Mouse (Mus musculus) neural tube, embryonic 10.5 days (tissue): ENCODE data around the gene Tnfsf14.
A peak's percentile ranks its signal among the peaks of the same experiment; 100 is the strongest.

Experiments used
- DNase-seq: peaks from one replicate; pipeline ENCODE4 v3.0.0-alpha.2; 2017; ENCODE audit warnings: low spot score; ENCODE audit errors: extremely low spot score

Tnfsf14 gene

DNA sequence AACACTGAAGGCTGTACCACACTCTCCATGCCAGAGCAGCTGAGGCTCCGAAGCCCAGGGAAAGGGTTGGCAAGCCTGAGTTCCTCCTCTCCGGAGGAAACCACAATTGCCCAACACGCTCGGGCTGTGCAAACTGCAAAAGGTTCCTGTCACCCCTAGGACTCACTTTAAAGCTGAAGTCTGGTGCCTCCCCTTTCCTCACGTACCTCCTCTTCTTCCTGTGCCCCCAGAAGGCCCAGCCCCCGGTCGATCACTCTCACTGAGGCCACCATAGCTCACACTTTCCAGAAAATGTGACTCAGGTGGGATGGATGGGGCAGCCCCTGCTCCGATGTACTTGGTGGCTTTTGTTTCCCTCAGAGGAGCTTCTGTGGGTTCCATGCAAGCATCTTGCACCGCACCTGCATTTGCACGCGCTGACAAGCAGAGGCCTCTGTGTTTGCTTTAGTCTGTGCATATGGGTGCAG, at the start of gene Tnfsf14:
TSS of gene Tnfsf14 (minus strand) at position 137 of the 467 bp plus-strand sequence.
- DNase-seq = no peak

DNA sequence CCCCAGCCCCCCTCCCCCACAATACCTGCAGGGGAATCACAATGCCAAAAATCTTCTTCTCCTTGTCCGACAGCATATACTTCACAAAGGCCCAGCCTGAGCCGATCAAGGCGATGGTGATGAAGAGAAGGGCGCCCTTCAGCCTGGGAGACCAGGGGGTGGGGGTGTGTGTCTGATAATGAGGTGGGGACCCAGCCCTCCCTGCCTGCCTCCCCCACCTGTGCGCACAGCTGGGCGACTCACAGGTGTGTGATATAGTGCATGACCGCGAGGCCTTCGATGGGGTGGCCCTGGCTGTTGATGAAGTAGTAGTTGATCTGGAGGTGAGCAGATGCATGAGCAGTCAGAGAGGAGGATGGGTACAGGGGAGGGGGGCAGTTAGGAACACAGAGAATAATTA, 43.2 kb upstream of the Tnfsf14 start:
- DNase-seq = no peak

DNA sequence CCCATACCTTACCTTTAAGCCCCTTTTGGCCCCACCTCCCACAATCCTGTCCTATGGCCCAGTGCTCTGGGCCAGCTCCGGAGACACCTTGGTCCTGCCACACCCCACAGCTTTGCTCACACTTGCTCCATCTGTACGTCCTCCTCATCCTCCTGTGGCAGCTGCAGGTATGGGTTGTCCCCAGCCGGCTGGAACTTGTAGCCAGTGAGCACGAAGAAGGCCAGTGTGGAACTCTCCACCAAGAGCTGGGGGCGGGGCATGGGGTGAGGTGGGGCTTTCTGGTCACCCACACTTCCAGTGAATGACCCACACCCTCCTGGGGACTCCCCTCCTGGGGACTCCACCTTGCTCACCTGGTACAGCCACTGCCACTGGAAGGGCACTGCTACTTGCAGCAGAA, 41.8 kb upstream of the Tnfsf14 start:
- DNase-seq = no peak

DNA sequence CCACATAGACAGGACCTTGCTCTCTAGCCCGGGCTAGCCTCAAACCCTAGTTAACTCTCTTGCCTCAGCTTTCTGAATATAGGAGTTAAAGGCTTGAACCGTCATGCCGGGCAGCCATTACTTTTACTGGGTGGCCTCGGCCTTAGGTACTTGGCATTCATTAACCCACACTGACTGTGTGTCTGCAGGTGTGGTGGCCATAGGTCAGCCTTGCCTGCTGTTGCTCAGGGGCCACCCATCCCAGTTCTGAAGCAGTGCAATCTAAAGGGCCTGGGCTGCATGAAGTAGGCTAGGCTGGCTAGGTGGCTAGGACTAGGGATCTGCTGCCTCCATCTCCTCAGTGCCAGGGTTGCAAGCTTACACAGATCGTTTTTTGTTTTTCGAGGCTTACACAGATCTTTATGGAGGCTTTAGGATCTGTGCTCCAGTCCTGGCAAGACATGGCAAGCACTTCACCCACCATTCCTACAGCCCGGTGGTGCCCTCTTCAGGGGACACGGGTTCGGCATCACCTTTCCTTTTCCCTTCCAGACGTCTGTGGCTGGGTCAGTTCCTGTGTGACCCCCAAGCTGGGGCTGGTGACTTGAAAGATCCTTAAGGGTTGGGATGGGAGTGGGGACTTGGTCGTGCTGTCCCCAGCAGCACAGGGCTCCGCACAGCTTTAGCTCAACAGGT, 40.4 kb upstream of the Tnfsf14 start:
- no peak for DNase-seq

DNA sequence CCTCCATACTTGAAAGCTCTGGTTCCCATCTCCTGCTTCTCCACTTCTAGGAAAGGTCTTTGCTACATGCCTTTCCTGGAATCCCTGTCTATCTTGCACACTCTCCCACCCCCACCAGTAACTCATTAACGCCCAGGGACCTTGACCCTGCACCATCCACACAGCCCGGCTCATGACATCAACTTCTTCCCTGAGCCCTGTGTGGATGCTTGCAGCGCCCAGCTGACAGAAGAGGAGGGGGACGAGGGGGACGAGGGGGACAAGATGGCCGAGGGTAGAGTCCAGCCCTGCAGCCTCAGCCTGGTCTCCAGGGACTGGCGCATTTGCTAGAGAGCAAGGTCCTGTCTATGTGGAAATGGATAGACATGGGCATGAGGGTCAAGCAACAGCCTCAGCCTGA, 39.1 kb upstream of the Tnfsf14 start:
- DNase-seq = no peak

DNA sequence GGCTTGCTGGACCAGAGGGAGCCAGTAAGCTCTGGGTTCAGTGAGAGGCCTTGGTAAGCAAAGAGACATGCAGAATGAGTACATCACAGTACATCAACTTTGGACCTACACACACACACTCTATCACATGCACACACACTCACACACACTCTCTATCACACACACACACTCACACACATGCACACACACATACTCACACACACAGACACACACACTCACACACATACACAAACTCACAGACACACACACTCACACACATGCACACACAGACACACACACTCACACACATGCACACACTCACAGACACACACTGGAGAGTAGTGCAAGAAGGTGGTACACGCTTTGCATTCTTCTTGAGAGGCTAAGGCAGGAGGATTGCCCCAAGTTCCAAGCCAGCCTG, 38.2 kb upstream of the Tnfsf14 start:
- no peak for DNase-seq

DNA sequence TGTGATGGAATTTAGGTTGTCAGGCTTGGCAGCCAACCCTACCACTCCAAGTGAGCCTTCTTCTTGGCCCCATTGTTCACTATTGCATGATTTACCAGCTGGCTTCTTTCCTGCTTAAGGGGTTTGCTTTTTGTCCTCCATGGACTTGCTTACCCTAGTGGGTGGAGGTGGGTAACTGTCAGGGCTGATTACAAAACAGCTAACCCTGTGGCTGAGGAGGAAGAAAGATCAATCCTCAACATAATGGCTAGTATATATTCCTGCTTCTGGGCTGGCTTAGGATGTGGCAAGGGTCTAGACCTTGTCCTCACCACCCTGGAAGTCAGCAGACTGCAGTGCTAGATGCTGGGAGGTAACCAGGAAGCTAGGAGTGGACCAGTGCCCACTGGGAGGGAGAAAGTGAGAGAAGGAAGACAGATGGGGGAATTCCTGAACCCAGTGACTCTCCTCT, 37.4 kb upstream of the Tnfsf14 start:
- no peak for DNase-seq

DNA sequence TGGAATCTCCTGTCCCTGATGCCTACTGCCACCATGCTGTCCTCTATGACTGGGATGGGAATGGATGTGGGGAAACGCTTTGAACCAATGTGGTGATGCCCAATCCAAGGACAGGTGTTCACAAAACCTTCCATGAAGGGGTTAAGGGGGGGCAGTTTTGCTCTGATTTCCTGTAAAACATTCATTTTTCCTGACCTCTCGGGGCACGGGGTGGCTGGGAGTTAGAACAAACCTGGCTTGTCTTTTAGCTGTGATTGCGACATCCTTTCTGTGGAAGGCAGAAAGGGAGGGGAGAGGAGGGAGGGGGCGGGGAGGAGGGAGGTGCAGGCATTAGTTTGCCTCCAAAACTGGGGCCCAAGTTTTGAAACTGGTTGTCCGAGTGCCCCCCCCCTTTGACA, 36.8 kb upstream of the Tnfsf14 start:
- DNase-seq = no peak

DNA sequence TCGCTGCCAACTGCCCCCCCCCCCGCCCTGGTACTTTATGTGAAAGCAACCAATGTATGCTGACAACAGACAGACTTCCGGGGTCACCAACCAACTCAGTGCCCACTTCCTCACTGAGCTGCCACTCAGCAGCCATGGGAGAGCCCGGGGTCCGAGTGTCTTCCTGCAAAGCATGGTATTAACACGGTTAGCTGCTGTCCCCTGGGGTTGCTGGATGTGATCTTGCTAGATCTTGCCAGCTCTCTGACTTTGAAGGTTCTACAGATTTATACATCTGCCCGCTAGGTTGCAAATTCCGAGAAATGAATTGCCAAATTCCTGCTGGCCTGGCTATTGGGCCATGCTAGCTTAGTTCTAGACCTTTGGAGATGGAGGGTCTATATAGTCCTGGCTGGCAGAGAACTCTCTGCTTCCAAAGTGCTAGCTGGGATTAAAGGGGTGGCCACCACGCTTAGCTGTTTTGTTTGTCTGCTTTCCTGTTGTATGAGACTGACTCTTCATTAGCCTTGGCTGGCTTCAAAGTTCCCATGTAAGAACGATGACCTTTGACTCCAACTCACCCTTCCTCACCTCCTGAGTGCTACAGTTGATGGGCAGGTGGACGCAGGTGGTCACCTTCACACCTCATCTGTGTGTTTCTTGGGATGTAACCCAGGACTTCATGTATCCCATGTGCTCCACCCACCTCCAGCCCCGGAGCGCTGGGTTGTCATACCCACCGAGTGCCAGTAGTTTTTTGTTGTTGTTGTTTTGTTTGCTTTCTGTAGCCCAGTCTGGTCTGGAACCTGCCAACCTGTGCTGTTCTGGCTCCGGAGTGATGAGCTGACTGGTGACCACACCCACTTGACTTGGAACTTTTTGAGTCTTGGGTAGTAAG, 36.1 kb upstream of the Tnfsf14 start:
- DNase-seq = no peak

DNA sequence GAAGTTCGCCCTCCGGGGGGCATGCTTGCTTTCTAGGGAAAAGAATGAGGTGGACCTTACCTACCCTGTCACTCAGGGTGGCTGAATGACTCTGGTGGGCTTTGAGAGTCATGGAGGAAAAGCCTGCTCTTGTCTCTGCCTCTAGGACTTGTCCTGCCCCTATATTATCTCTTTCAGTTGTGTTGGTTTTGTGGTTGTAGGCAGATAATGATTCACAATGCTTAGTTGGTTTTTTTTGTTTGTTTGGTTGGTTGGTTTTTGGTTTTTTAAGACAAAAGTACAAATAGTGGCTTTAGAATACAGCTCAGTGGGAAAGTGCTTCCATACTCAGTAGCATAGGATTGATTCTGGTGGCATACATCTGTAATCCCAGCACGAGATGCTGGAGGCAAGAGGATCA, 34.9 kb upstream of the Tnfsf14 start:
- DNase-seq = no peak

DNA sequence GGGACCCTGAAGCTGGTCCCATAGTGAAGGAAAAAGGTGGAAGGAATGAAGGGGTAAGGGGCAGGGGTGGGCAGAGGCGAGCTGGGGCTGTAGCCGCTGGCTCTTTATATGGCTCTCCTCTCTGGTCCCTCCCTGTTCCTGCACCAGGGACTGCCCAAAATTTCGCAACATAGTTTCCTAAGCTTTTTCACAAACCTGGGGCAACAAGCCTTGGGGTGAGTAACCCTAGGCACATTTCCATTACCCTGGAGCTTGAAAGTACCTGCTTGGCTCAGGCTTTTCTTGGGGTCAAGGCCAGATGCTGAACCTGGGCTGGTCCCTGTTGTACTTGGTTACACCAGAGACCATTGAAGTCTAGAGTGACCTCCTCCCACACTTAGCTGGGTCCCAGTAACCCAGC, 34.0 kb upstream of the Tnfsf14 start, which contains the start of gene C3:
TSS of gene C3 (minus strand) at position 123 of the 400 bp plus-strand sequence.
- DNase-seq = no peak

DNA sequence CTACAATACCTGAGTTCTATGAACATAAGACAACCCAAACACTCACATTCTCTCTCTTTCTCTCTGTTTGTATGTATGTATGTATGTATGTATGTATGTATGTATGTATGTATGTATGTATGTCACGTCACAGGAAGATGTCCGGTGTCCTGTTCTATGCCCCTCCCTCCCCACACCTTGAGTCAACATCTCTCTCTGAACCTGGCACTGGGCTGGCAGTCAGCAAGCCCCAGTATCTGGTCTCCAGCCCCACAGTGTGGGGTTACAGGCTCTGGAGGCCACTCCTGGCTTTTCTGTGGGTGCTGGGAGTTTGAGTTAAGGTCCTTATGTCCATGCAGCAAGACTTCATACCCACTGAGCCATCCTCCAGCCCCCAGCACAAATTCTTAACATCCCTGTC, 33.5 kb upstream of the Tnfsf14 start:
- DNase-seq = no peak

DNA sequence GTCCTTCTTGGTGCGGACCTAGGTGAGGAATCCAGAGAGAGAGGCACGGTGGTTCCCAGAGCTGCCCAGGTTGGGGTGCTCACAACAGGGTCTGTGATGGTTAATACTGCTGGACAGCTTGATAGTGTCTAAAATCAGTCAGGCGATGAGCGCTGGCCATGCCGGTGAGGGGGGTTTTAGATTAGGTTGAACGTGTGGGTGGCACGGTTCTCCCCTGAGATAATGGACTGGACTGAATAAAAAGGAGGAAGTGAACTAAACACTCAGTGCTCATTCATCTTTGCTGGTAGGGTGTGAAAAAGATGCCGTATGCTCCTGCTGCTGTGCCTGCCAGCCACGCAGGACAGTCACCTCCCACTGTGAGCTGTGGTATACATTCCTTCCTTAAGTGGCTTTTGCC, 29.3 kb upstream of the Tnfsf14 start:
- DNase-seq = no peak

DNA sequence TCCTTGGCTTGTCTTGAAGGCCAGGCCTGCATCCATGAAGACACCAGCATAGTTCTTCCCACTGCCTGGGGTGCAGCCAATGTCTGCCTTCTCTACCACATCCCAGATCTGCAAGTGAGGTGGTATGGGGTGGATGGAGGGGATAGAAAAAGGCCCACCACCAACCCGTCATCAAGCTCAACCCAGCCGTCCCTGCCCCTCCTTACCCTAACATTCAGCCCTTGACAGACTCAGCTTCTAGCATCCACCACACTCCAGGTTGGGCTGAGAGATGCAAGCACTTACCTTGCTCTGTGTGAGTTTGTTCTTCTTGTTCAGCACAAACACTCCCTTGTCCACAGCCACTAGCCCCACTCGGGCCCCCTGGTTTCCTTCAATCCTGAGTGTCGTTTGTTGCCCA, 27.9 kb upstream of the Tnfsf14 start:
- DNase-seq = no peak

DNA sequence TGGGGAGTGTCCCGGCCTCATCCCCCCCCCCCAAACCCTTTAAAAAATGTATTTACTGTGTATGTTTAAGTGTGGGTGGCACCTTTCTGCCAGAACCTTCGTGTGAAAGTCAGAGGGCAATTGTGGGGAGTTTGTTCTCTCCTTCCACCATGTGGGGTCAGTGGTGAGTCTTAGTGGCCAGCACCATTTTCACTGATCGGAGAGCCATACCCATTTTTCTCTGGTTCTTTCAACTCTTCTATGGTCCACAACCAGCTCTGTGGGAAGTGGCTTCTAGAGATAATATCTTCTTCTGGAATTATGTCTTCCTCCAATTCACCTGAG, 25.9 kb upstream of the Tnfsf14 start:
- peak; percentile 25 for DNase-seq

DNA sequence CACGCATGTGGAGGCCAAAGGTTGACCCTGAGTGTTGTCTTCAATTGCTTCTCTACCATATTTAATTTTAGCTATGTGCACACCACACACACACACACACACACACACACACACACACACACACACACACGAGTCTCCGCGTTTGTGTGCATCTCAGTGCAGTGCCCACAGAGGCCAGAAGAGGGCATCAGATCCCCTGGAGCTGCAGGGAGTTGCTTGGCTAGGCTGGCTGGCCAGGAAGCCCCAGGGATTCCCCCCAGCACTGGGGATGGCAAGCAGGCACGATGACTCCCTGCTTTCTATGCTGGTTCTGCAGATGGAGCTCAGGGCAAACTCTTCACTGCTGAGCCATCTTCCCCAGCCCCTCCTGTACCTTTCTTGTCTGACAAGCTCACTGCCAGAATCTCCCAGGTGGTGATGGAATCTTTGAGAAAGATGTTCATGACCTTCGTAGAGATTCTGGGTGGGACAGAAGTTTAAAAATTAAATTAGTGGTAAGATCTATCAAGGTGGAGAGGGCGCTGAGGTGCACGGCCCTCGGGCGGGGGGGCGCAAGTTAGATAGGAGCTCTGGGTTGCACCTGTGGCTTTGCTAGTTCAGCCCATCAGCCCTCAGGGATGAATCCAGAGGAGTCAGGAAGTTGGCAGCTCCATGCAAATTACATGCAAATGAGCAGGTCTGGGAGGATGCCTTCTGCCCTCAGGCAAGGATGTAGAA, 25.3 kb upstream of the Tnfsf14 start:
- peak; percentile 59 for DNase-seq

DNA sequence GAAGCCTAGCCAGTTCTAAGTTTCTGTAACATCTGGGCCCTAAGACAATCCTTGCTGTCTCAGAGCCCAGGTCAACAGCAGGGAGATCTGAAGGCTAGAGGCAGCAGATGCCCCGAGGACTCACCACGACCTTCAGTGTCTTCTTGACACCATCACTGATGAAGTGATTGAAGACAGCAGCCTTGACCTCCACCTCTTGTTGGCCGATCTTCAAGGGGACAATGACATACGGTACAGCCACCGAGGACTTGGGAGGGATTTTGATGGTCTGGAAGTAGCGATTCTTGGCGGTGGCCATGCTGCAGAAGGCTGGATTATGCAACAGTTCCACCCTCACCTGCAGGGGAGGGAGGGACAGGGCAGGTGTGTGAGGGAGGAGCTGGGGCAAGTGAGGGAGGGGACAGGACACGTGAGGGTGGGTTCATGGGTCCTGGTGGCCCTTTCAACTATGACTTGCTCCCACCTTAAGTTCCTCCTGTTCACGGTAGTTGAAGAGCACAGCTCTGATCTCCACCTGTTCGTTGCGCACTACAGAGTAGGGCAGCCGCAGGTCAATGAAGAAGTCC, 24.4 kb upstream of the Tnfsf14 start:
- DNase-seq = no peak

DNA sequence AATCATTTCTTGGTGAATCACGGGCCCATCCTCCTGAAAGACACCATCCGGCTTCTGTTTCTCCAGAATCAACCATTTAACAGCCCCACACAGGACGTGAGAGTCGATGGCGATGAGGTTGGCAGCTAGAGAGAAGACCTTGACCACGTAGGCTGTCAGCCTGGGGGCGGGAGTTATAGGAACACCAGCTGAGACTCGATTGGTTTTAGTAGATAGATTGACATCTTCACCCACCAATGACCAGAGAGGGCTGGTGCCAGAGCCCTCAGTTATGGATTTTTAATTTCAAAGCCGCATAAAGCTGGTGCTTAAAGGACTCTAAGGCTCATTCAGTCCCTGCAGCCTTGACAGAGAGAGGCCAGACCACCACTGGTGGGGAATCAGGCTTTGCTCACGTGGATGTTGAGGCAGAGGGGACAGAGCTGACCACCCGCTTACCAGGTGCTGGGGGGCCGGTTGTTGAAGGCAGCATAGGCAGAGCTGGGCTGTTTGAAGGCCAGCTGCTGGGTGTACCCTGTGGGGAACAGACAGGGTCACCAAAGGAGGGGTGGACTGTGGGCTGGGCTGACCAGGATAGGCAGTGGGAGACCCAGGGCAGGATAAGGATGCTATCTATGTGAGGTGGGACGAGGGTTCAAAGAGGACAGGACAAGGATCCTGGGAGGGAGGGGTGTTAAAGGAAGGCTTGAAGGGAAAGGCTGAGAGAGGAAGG, 20.9 kb upstream of the Tnfsf14 start:
- no peak for DNase-seq

DNA sequence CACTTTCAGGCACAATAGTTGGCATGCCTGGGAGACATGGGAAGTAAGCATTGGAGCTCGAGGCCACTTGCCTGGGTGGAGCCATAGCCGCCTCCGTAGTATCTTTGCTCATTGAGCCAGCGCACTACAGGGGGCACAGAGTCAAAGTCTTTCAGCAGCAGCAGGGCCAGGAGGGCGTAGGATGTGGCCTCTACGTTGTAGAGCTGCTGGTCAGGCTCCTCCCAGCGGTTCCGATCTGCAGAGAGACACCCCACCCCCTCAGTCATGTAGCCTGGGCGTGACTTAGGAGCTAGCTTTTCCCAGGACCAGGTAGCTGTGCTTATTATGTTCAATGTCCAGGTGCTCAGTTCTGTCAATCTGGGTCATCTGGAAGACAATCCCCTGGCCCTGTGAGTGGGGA, 17.5 kb upstream of the Tnfsf14 start:
- DNase-seq = no peak

DNA sequence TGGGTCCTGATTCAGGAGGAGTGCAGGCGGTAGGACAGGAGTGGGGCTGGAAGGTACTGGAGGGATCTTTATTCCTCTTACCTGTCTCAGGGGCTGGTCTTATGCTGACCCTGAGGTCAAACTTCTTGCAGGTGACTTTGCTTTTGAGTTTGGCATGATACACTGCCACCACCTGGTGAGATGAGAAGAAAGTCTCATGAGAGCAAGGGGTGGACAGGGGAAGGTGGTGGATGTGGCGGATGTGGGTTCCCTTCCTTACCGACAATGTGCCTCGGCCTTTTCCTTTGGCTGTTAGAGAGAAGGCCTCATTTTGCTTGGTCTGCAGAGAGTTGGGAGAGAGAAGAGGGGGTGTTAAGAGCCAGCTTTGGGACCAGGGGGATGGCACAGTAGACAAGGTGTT, 15.4 kb upstream of the Tnfsf14 start:
- DNase-seq = no peak

DNA sequence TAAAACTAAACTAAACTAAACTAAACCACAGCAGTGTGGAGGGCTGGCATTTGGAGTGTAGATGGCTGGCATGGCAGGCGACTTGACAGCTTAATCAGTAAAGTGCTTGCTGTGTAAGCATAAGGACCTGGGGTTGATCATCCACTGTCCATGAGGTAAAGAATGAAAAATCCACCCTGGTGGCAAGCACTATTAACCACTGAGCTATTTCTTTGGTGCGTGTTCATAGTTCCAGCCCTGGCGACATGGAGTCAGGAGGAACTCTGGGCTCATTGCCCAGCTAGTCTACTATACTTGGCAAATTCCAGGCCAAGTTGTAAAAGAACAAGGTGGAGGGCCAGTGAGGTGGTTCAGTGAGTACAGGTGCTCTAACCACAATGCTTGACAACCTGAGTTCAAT, 14.0 kb upstream of the Tnfsf14 start:
- DNase-seq = no peak
